Mouse (Mus musculus): ENCODE data around the gene Cmklr1. TPM values are rescaled to one million over a fixed set of nuclear protein-coding genes. Genes with fewer than 3 reads are reported as not detected.
"Not testable (repeated sequence)": the region's sequence is repeated elsewhere in the genome, so short reads cannot be mapped to it uniquely, and the experiment has no call there.

The Cmklr1 gene
- total RNA-seq, 4 experiments from 2014 or later: 5.1 to 23.1 (median 13.4) TPM

DNA sequence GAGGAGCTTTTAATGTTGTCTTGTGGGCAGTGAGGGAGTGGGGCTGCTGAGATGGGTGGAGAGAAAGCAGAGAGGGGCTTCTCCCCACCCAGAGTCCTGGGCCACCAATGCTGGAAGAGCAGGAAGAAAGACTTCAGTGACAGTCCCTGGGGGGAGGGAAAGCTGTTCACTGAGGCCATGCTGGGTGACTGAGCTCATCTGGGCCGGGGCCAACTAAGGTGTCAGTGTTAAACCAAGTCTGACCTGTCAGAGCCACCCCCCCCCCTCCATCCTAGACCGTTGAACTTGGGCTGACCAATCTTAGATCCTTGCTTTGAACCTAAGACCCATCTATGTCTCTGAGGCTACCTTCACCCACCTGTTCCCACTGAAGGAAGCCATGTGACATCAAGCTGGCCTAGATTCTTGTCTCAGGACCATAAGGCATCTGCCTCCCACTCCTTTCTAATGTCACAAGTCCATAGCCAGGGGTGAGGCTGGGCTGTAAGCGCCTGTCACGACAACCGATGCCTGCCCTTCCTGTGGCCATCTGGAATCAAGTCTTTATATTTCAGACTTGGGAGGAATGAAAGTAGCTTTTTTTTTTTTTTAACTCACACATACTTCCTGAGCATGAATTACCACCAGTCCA lies 60.1 kb downstream of the Cmklr1 start:
- DNase-seq (ENCODE audit: low spot score in 2 of 2): no peak

DNA sequence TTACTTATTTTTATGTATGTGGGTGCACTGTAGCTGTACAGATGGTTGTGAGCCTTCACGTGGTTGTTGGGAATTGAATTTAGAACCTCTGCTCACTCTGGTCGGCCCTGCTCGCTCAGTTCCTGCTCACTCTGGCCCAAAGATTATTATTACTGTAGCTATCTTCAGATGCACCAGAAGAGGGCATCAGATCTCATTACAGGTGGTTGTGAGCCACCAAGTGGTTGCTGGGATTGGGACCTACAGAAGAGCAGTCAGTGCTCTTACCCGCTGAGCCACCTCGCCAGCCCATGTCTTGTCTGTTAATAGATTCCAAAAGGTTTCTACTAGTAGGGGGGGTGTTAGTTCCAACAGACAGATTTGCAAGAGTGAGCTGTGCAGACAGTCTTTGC lies 63.8 kb downstream of the Cmklr1 start:
- DNase-seq (ENCODE audit: low spot score in 2 of 2): not testable (repeated sequence)

- not testable (repeated sequence) for DNase-seq (ENCODE audit: low spot score in 2 of 2)
Observed at GRCm38 (mm10) chr5:113585619-113586457, 64.4 kb downstream of the Cmklr1 start.

- DNase-seq (ENCODE audit: low spot score in 2 of 2): no peak
Observed at GRCm38 (mm10) chr5:113584439-113584838, 65.8 kb downstream of the Cmklr1 start.

GRCm38 (mm10) chr5:113583424-113584162 lies 66.6 kb downstream of the Cmklr1 start:
- no peak for DNase-seq (ENCODE audit: low spot score in 2 of 2)

DNA sequence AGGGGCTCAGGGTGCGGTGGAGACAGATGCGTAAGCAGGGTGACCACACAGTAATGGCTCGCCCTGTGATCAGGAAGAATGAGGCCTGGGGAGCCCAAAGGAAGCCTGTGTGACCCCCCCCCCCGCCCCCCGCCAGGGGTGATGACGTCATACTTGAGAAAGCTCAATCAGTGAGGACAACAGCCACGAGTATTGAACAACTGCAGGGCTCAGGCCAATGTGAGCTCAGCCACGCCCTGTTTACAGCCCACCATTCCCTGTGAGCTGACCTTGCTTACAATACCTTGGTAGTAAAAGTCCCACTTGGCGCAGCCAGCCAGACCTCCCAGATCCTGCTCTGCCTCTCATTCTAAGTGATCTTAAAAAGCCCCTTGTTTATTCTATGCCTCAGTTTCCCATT lies 69.4 kb downstream of the Cmklr1 start:
- no peak for DNase-seq (ENCODE audit: low spot score in 2 of 2)

GRCm38 (mm10) chr5:113580248-113580647 lies 70.0 kb downstream of the Cmklr1 start:
- DNase-seq (ENCODE audit: low spot score in 2 of 2): no peak

DNA sequence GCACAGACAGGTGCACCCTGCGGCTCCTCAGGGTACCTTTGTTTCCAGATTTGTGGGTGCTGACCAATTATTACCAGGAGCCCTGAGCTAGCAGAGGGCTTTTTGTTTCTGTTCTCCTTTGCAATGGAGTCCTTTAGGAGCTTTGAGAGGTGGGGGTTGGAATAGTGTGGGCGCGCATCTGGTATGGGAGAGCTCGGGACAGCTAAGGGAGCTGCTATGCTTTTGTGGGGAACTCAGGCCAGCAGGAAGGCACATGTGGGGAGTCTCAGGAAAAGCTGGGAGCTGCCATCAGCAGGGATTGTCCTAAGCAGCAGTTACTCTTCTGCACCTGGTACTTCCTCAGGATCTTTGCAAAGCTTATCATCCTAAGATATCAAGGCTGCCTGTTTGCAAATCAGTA lies 71.1 kb downstream of the Cmklr1 start:
- DNase-seq (ENCODE audit: low spot score in 2 of 2): no peak

DNA sequence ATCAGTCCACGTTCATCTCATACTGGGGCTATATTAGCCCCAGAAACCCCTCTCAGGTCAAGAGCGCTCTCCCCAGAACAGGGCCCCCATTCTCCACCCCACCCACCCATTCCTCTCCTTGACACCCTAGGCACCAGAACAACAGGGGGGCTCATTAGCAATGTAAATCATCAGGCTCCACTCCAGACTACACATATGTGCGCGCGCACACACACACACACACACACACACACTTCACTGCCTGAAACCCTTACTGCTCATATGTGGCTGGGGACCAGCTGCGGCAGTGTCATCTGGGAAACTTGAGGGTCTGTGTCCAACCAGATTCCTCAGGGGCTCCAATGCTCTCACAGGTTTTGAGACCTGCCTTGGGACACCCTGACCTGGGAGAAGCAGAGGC lies 71.8 kb downstream of the Cmklr1 start:
- DNase-seq (ENCODE audit: low spot score in 2 of 2): no peak

DNA sequence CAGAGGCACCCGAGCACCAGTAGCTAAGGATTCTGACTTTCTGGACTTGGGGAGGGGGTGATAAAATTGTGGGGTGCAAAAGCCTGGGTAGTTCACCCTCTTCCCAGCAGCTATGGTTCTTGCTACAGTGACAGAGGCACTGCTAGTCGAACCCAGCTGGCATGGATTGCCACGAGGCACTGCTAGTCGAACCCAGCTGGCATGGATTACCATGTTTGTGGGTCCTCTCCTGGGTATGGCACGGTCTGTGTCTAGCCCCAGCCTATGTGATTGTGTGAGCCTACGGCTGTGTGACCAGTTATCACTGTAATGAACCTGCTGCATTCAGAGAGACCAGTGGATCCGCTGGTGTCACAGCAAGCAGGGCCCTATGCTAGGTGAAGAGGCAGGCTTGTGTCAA lies 72.7 kb downstream of the Cmklr1 start:
- DNase-seq (ENCODE audit: low spot score in 2 of 2): no peak

DNA sequence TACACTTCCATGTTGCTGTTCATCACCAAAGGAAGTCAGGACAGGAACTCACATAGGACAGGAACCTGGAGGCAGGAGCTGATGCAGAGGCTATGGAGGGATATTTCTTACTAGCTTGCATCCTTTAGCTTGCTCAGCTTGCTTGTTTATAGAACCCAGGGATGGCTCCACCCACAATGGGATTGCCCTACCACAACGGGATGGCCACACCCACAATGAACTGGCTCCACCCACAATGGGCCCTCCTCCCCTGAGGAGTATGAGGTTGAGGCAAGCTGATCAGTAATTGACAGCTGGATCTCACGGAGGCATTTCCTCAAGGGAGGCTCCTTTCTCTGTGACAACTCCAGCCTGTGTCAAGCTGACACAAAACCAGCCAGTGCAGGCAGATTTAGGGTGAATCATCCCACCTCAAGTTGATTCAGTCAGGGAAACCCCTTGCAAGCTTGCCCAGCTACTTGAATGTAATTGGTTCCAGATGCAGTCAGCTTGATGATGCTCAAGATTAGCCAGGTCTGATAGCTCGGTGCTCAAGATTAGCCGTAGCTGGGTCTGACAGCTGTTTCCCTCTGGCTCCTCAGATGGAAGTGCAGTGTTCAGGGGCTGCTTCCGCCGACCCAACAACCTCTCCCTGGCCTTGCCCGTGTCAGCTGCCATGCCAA lies 80.0 kb downstream of the Cmklr1 start:
- DNase-seq (ENCODE audit: low spot score in 2 of 2): no peak

- no peak for DNase-seq (ENCODE audit: low spot score in 2 of 2)
Observed at GRCm38 (mm10) chr5:113565858-113566257, 84.4 kb downstream of the Cmklr1 start.

GRCm38 (mm10) chr5:113565101-113565854 lies 84.9 kb downstream of the Cmklr1 start:
- DNase-seq (ENCODE audit: low spot score in 2 of 2): no peak

GRCm38 (mm10) chr5:113564463-113564862 lies 85.8 kb downstream of the Cmklr1 start:
- no peak for DNase-seq (ENCODE audit: low spot score in 2 of 2)

Other genes with a start within 250 kb of the Cmklr1 start
- 10 to 100 TPM; 64.7 to 84.8 (median 76.0) TPM for gene Wscd2, start 160.1 kb downstream of the Cmklr1 start, total RNA-seq (2022)
- not detected for gene 1700069L16Rik, start 74.3 kb upstream of the Cmklr1 start, total RNA-seq (2022)
- gene Ficd, start 85.4 kb upstream of the Cmklr1 start, total RNA-seq (2022): 10 to 100 TPM; 12.0 to 13.2 (median 12.7) TPM
- 10 to 100 TPM; 43.7 to 57.8 (median 48.9) TPM for gene Sart3, start 122.1 kb upstream of the Cmklr1 start, total RNA-seq (2022)
- gene Iscu, start 122.3 kb upstream of the Cmklr1 start, total RNA-seq (2022): 100 to 1,000 TPM; 117 to 135 (median 126) TPM
- 10 to 100 TPM; 22.0 to 40.1 (median 31.5) TPM for gene Tmem119, start 150.1 kb upstream of the Cmklr1 start, total RNA-seq (2022)
- gene Selplg, start 182.2 kb upstream of the Cmklr1 start, total RNA-seq (2022): 10 to 100 TPM; 27.3 to 84.9 (median 53.7) TPM

All from layer of hippocampus, adult 8-10 months (tissue).